Mouse (Mus musculus): ENCODE data around the gene Dusp12.

The Dusp12 gene

GRCm38 (mm10) chr1:170898413-170899075 lies 13.2 kb upstream of the Dusp12 start:
- DNase-seq (ENCODE audit: low spot score in 2 of 2), result no peak

DNA sequence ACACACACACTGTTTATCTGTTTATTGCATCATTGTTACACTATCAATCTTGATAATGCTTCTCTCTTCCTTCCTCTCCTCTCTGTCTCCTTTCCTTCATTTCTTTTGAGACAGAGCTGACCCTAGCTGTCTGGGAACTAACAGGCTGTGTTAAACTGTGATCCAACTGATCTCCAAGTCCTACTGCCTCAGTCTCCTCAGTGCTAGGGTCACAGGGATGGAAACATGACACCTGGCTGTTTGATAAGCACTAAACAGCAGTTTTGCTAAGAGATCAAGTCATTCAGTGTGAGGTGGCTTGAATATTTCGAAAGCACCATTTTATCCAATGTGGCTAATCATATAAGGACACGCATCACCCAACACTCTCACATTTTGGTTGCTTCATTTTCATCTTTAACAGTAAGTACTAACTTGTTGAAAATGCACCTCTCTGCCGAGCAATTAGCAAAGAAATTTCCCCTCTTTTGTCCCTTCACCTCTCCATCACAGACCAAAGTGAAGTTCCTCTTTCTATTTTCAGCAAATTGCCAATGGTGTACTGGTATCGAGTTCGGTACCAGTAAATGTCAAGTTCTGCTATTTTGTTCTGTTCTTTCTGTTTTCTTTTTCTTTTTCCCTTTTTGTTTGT lies 11.4 kb upstream of the Dusp12 start:
- no peak for DNase-seq (ENCODE audit: low spot score in 2 of 2)

DNA sequence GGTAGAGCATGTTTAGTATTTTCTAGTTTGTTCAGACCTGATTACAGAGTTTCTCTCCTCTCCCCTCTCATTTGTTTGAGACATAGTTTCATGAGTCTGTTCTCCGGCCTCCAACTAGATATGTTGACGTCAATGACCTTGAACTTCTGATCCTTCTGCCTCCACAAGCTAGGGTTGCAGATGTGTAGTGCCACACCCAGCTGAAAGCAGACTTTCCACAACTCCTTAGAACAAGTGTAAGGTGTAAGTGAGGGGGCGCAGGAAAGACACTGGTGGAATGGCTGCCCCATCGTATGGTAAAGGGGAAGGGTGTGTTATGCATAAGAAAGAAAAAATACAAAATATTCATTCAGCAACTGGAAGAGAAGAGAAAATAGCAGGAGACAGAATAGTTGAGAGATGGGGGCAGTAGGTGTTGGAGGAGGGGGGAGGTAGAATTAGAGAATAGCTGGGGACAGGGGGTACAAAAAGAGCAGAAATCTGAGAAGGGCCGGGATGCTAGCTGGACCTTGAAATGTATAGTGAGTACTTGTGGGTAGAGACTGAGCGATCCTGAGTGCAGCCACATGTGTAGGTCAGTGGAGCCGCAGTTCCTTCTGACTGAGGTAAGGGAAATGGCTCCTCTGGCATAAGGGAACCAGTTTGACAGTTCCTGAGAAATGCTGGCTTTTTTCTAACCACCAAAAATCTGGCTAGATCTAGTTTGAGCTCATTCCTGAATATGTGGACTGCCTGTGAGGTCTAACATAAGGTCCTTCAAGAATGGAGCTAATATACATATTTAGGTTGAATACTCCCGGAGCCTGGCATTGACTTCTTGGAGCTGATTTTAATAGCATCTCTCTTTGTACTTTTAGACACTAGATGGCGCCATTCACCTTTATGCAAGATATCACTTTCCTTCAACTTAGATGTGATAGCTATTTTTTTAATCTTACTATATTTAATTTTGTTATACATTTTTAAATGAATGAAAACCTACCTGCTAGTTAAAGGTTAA lies 9.6 kb upstream of the Dusp12 start:
- no peak for DNase-seq (ENCODE audit: low spot score in 2 of 2)

DNA sequence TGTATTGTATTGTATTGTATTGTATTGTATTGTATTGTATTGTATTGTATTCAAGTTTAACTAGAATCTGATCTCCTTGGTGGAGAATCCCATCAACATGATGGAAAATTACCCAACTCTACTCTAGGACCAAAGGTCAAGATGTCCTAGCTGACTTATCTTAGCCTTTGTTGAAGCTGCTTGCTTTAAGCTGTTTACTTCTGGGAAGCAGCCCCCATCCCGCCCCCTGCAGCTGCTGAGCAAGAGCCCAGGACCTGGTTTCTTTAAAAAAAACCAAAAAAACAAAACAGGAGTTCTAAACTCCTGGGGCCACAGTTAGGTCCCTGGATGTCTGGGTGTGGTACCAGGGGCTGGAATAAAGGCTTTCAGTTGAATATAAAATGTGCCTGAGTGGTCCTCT lies 6.9 kb upstream of the Dusp12 start:
- DNase-seq (ENCODE audit: low spot score in 2 of 2), result no peak

- DNase-seq (ENCODE audit: low spot score in 2 of 2), result no peak
Measured at GRCm38 (mm10) chr1:170891646-170892045, 6.3 kb upstream of the Dusp12 start.

DNA sequence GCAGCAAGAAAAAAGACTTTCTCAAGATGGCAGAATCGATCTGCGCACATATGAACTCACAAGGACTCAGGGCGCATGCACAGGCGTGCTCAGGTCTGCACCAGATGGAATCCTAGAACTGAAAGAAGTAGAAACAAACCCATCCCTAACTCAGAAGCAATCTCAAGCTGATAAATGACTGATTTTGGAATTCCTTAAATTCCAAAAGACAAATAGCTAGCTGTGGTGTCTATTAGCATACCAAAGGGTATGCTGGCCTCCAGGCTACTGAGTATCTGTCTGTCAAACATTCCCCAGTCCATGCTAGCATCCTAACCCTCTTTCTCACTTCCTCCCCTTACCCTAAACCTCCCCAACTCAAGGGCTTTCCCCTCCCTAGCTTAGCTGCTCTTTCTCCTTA lies 4.0 kb upstream of the Dusp12 start:
- no peak for DNase-seq (ENCODE audit: low spot score in 2 of 2)

DNA sequence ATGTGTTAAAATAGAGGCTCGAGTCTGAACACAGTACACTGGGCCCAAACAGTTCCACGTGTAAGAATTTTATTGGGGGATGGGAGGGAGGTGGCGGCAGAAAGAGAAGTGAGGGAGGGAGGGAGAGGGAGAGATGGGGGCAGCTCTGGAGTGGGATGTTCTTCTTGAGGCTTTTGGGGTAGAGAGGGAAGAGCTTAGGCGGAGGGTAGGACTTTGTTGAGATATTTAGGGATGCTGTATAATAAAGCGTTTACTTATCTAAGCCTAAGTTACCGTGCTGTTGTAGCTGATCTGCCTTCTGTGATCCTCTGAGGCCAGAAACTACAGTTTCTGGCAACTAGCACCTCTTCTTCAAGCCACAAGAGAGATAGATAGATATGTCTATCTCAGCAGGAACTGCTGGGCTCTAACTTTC lies 711 bp upstream of the Dusp12 start:
- no peak for DNase-seq (ENCODE audit: low spot score in 2 of 2)

DNA sequence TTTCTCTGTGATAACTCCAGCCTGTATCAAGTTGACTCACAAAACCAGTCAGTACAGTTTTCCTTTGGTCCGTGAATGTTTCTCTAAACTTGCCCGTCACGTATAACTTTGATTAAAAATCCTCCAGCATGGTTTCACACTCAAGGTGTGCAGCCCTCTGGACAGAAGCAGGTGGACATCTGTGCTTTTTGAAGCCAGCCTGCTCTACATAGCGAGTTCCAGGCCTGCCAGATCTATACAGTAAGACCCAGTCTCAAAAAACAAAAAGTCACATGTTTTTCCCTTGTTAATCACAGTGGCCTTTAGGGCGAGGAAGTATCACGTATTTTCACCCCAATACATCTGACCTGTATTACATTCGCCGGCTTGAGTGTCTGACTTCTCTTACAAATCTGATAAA lies 950 bp downstream of the Dusp12 start:
- DNase-seq (ENCODE audit: low spot score in 2 of 2), result no peak

DNA sequence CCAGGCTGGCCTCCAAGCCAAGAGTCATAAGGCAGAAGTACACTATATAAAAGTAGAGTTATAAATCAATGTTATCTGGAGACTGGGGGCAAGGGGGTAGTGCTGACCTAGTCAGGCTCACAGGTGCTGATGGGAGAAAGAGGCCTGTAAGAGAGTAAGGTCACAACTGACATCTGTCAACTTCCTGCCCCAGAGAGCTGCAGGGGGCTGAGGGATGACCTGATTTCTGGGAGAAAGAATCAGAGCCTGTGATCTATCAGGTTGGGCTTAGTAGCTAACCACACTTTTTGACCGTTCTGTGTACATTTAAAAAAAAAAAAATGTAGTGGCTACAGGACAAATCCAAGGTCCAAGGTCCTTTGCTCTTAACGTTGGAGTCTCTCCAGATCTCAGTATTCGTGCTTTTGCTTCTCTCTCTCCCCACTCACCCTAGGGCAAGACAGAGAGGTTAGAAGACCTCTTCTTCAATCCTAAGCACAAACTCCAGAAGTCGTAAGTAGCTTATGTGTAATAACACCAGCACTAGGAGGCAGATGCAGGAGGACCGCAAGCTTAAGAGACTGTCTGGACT lies 2.3 kb downstream of the Dusp12 start:
- no peak for DNase-seq (ENCODE audit: low spot score in 2 of 2)

DNA sequence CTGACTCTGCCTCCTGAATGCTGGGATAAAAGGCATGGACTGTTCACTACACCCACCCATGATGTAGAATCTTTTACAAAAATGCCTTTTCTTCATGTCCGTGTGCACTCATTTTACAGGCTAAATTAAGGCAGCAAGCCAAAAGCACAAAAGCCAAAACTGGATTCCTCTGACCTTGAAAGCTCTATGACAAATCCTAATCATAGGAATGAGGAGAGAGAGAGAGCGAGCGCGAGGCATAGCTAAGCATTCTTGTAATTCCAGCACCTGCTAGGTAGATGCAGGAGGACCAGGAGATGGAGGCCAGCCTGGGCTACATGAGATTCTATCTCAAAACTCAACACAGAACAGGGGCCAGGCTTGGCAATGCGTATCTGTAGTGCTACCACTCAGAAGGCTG lies 8.4 kb downstream of the Dusp12 start:
- DNase-seq (ENCODE audit: low spot score in 2 of 2), result no peak

DNA sequence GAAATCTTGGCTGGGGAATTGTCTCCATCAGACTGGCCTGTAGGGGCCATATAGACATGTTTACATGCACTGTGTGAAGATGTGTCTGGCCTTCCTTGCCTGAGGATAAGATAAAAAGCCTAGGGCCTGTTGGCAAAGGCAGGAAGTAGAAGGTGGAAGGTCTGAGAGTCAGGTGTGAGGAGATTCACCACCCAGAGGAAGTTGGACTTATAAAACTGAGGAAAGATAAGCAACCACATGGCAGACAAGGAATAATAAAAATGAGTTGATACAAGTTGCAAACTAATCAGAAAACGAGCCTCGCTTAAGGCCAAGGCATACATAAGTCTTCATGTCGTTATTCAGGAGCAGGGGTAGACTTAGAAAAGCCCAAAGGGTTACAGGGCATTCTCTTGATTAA lies 9.7 kb downstream of the Dusp12 start:
- DNase-seq (ENCODE audit: low spot score in 2 of 2), result no peak

GRCm38 (mm10) chr1:170871961-170872360 lies 13.4 kb downstream of the Dusp12 start:
- DNase-seq (ENCODE audit: low spot score in 2 of 2), result no peak

GRCm38 (mm10) chr1:170871402-170871801 lies 13.9 kb downstream of the Dusp12 start:
- no peak for DNase-seq (ENCODE audit: low spot score in 2 of 2)

DNA sequence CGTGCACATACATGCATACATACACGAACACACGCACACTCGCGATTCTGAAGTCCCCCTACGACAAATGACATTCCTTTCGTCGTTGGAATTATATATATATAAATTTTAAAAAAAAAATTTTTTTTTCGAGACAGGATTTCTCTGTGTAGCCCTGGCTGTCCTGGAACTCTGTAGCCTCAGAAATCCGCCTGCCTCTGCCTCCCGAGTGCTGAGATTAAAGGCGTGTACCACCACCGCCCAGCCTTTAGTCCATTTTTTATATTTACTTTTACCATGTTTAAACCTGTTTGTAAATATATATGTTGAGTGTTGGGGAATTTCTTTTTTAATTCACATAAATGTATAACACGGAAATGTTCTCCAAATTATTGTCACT lies 16.4 kb downstream of the Dusp12 start:
- DNase-seq (ENCODE audit: low spot score in 2 of 2), result no peak

- peak; percentile 78 to 85 for DNase-seq (ENCODE audit: low spot score in 2 of 2)
Measured at GRCm38 (mm10) chr1:170868107-170868904, 17.0 kb downstream of the Dusp12 start.

- peak; percentile 96 to 97 for DNase-seq (ENCODE audit: low spot score in 2 of 2)
Measured at GRCm38 (mm10) chr1:170867691-170868105, 17.6 kb downstream of the Dusp12 start, which contains the start of gene Atf6. Atf6 (minus strand) TSS chr1:170867771.

- DNase-seq (ENCODE audit: low spot score in 2 of 2), result peak; percentile 52 to 60
Measured at GRCm38 (mm10) chr1:170866992-170867690, 18.2 kb downstream of the Dusp12 start.

GRCm38 (mm10) chr1:170865406-170865805 lies 19.9 kb downstream of the Dusp12 start:
- DNase-seq (ENCODE audit: low spot score in 2 of 2), result no peak

- DNase-seq (ENCODE audit: low spot score in 2 of 2), result no peak
Measured at GRCm38 (mm10) chr1:170864754-170865153, 20.6 kb downstream of the Dusp12 start.

- no peak for DNase-seq (ENCODE audit: low spot score in 2 of 2)
Measured at GRCm38 (mm10) chr1:170864234-170864633, 21.1 kb downstream of the Dusp12 start.

- no peak for DNase-seq (ENCODE audit: low spot score in 2 of 2)
Measured at GRCm38 (mm10) chr1:170863033-170863432, 22.3 kb downstream of the Dusp12 start.
